ENCODE assay signal across 38 mouse cellular contexts in genomic region chr7:44760366-44760765, GRCm38 (mm10). TPM values are rescaled to one million over a fixed set of nuclear protein-coding genes. Genes with fewer than 3 reads are reported as not detected.
"Had no signal": no experiment of that assay in that cellular context is flagged by ENCODE, and none has a peak within 500 bp of the region (broad histone marks: within the 10 kb centered on the region; RNA-seq: fewer than 3 reads in every experiment).

No protein-coding gene starts in this region.

- H3K4me1 ChIP-seq: embryonic facial prominence, embryonic 10.5 days; embryonic facial prominence, embryonic 12.5 days; embryonic facial prominence, embryonic 13.5 days; embryonic facial prominence, embryonic 15.5 days; forebrain, embryonic 10.5 days; forebrain, embryonic 12.5 days; forebrain, embryonic 13.5 days; forebrain, embryonic 15.5 days had no signal

- DNase-seq: cerebellum, adult 9-10 months; cerebellum, adult 9-11 months; cerebellum, postnatal 10 days; cerebellum, postnatal 14 days; cerebellum, postnatal 25 days; cerebellum, postnatal 36 days; embryo, embryonic 11 days; forebrain, postnatal 0 days; gastrocnemius, adult 2 months; gastrocnemius, postnatal 10 days; gastrocnemius, postnatal 14 days; gastrocnemius, postnatal 25 days; gastrocnemius, postnatal 36 days; heart, adult 11 months; heart, adult 18-20 months; heart, adult 2 months had no signal

- H3K9me3 ChIP-seq: embryonic facial prominence, embryonic 10.5 days; embryonic facial prominence, embryonic 12.5 days; embryonic facial prominence, embryonic 13.5 days; embryonic facial prominence, embryonic 15.5 days; forebrain, embryonic 10.5 days; forebrain, embryonic 12.5 days; forebrain, embryonic 13.5 days; forebrain, embryonic 15.5 days had no signal

- H3K4me3 ChIP-seq: embryonic facial prominence, embryonic 10.5 days; embryonic facial prominence, embryonic 12.5 days; embryonic facial prominence, embryonic 13.5 days; embryonic facial prominence, embryonic 15.5 days; erythroblast, embryonic 14.5 days; forebrain, embryonic 10.5 days; forebrain, embryonic 12.5 days; forebrain, embryonic 13.5 days; forebrain, embryonic 15.5 days; gastrocnemius, adult 2 months; heart, adult 2 months had no signal

- H3K27ac ChIP-seq: embryonic facial prominence, embryonic 10.5 days; embryonic facial prominence, embryonic 12.5 days; embryonic facial prominence, embryonic 13.5 days; embryonic facial prominence, embryonic 15.5 days; forebrain, embryonic 10.5 days; forebrain, embryonic 12.5 days; forebrain, embryonic 13.5 days; forebrain, embryonic 15.5 days; gastrocnemius, adult 2 months; heart, adult 2 months had no signal

- H3K9ac ChIP-seq: embryonic facial prominence, embryonic 12.5 days; embryonic facial prominence, embryonic 13.5 days; embryonic facial prominence, embryonic 15.5 days; forebrain, embryonic 12.5 days; forebrain, embryonic 13.5 days; forebrain, embryonic 15.5 days; forebrain, postnatal 0 days had no signal

- H3K27me3 ChIP-seq: embryonic facial prominence, embryonic 12.5 days; embryonic facial prominence, embryonic 13.5 days; embryonic facial prominence, embryonic 15.5 days; forebrain, embryonic 12.5 days; forebrain, embryonic 13.5 days; forebrain, embryonic 15.5 days had no signal

RNA-seq across cellular contexts. Expression of gene Zfp473, which starts 9.5 kb away (rescaled TPM):
- total RNA-seq: gastrocnemius, adult 18-20 months; gastrocnemius, postnatal 36 days; heart, adult 18-20 months; heart, adult 2 months had no signal

RNA-seq across cellular contexts. Expression of gene Izumo2, which starts 51.8 kb away (rescaled TPM):
- total RNA-seq: common myeloid progenitor, adult 5-6 weeks; forebrain, postnatal 0 days; gastrocnemius, adult 18-20 months; gastrocnemius, adult 2 months; gastrocnemius, adult 8-10 months; gastrocnemius, postnatal 10 days; gastrocnemius, postnatal 14 days; gastrocnemius, postnatal 25 days; gastrocnemius, postnatal 36 days; gastrocnemius, postnatal 4 days; granulocyte monocyte progenitor cell, adult 5-6 weeks; heart, adult 18-20 months; heart, adult 2 months; heart, adult 8-10 months had no signal
- polyA plus RNA-seq: cortical plate, adult 2 months; embryonic facial prominence, embryonic 10.5 days; embryonic facial prominence, embryonic 11.5 days; embryonic facial prominence, embryonic 12.5 days; embryonic facial prominence, embryonic 13.5 days; embryonic facial prominence, embryonic 14.5 days; embryonic facial prominence, embryonic 15.5 days; erythroblast, embryonic 14.5 days; forebrain, embryonic 10.5 days; forebrain, embryonic 11.5 days; forebrain, embryonic 12.5 days; forebrain, embryonic 13.5 days; forebrain, embryonic 14.5 days; forebrain, embryonic 15.5 days; forebrain, embryonic 16.5 days; forebrain, postnatal 0 days; frontal cortex, adult 2 months; heart, adult 2 months had no signal
